Mouse (Mus musculus) liver, postnatal 0 days (tissue): ENCODE measurements at regions not wholly inside any gene's neighbourhood (a gene's known extent, or its start where the extent isn't known, plus 50 kb on each side); places are given as distances from the start of the nearest gene placed in this dataset.

ENCODE experiments used
- CTCF ChIP-seq: sonication (generic); IDR thresholded peaks from 2 replicates; pipeline ENCODE4 v1.5.1; 2016; ENCODE audit warnings: antibody characterized with exemption, low read depth
- EP300 ChIP-seq: IDR thresholded peaks from 2 replicates; pipeline ENCODE4 v1.6.1; 2016; ENCODE audit warnings: antibody characterized with exemption, low read depth, mild to moderate bottlenecking

- TF ChIP-seq CTCF (no peak), EP300 (no peak)
Observed at GRCm38 (mm10) chr16:5700731-5701255, 184.4 kb upstream of the Rbfox1 start.
